Mouse (Mus musculus) intestine, embryonic 16.5 days (tissue): Measurements from ENCODE around the gene Fhit. TPM values are rescaled to one million over a fixed set of nuclear protein-coding genes. Genes with fewer than 3 reads are reported as not detected.

Experiments used
- ATAC-seq: fragments of 200-750 bp; cut with Nextera tagmentation; 2 replicates; pipeline ENCODE4 v1.8.0; 2017; ENCODE audit warnings: moderate TSS enrichment, moderate library complexity
- H3K27ac ChIP-seq: fragments of 300-500 bp; sonication (generic); 2 replicates; pipeline ENCODE4 v1.5.1; 2014; ENCODE audit warnings: mild to moderate bottlenecking, low read length
- H3K27me3 ChIP-seq: fragments of 300-500 bp; sonication (generic); replicated peaks from 2 replicates; pipeline ENCODE4 v1.6.1; 2014; ENCODE audit warnings: low read length, control low read depth, mixed read lengths; ENCODE audit not compliant: control insufficient read depth, insufficient read depth
- H3K36me3 ChIP-seq: fragments of 300-500 bp; sonication (generic); 2 replicates; pipeline ENCODE4 v1.6.1; 2014; ENCODE audit warnings: low read length, control low read depth; ENCODE audit not compliant: control insufficient read depth, insufficient read depth
- H3K4me1 ChIP-seq: fragments of 300-500 bp; sonication (generic); 2 replicates; pipeline ENCODE4 v1.6.1; 2014; ENCODE audit warnings: low read length, control low read depth, mixed read lengths; ENCODE audit not compliant: control insufficient read depth, insufficient read depth
- H3K4me2 ChIP-seq: fragments of 300-500 bp; sonication (generic); 2 replicates; pipeline ENCODE4 v1.6.1; 2014; ENCODE audit warnings: low read depth, low read length, control low read depth
- H3K4me3 ChIP-seq: fragments of 300-500 bp; sonication (generic); 2 replicates; pipeline ENCODE4 v1.5.1; 2014; ENCODE audit warnings: mild to moderate bottlenecking, low read length
- H3K9ac ChIP-seq: fragments of 300-500 bp; sonication (generic); 2 replicates; pipeline ENCODE4 v1.6.1; 2014; ENCODE audit warnings: low read depth, low read length
- H3K9me3 ChIP-seq: fragments of 300-500 bp; sonication (generic); 2 replicates; pipeline ENCODE4 v1.6.1; 2016; ENCODE audit warnings: low read length, control low read depth; ENCODE audit not compliant: control insufficient read depth
- WGBS: fragments of 180-500 bp; shearing (Covaris S2); extraction: QIAGEN DNeasy Blood & Tissue Kit; methylation state at CpG from one replicate; pipeline ENCODE4 v1.1.7; 2014; 5-methylcytosine and 5-hydroxymethylcytosine counted together
- polyA plus RNA-seq: library from polyadenylated mRNA; unstranded; fragments of >200 nt; fragmentation: Nextera tagmentation; extraction: Ambion mirVana; gene quantifications from 2 replicates; pipeline ENCODE4 v1.2.1, GENCODE M21; 2015

The Fhit gene
- polyA plus RNA-seq, 1 experiment from 2014 or later = 14.7 TPM

DNA sequence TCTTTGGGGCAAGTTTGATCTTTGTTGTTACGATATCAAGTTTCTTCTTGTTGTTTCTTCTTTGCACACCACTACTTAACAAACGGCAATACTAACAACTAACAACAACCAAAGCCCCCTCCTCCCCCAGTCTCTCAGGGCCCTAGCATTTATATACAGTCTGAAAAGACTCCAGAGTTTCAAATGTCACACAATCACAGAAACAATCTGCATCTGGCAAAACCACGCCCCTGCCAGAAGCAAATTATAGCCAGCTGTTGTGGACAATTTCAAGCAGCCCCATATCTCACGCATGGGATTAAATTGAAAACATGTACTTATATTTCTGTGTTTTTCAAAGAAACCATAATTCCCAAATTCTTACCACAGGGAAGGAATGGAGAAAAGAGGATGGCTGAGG is 1345.9 kb downstream of the Fhit start:
- WGBS = 70% methylated on average over 4 of the region's 4 CpGs
- H3K27me3 ChIP-seq = no peaks in the 10 kb centered on the region
- no peaks in the 10 kb centered on the region for H3K4me1 ChIP-seq
- no peak overlapping the region for H3K27ac ChIP-seq
- H3K9ac ChIP-seq = no peak overlapping the region
- no peak overlapping the region for H3K4me3 ChIP-seq
- ATAC-seq = no peak
- no peaks in the 10 kb centered on the region for H3K9me3 ChIP-seq
- no peak overlapping the region for H3K4me2 ChIP-seq
- H3K36me3 ChIP-seq = no peaks in the 10 kb centered on the region

GRCm38 (mm10) chr14:9811847-9812321 is 1350.0 kb downstream of the Fhit start:
- Histone ChIP-seq H3K9ac (no peak overlapping the region), H3K4me1 (no peaks in the 10 kb centered on the region), H3K4me3 (no peak overlapping the region), H3K9me3 (no peaks in the 10 kb centered on the region), H3K4me2 (no peak overlapping the region), H3K36me3 (no peaks in the 10 kb centered on the region), H3K27ac (no peak overlapping the region), H3K27me3 (no peaks in the 10 kb centered on the region)
- no peak for ATAC-seq
- 62% methylated on average over 9 of the region's 9 CpGs for WGBS

DNA sequence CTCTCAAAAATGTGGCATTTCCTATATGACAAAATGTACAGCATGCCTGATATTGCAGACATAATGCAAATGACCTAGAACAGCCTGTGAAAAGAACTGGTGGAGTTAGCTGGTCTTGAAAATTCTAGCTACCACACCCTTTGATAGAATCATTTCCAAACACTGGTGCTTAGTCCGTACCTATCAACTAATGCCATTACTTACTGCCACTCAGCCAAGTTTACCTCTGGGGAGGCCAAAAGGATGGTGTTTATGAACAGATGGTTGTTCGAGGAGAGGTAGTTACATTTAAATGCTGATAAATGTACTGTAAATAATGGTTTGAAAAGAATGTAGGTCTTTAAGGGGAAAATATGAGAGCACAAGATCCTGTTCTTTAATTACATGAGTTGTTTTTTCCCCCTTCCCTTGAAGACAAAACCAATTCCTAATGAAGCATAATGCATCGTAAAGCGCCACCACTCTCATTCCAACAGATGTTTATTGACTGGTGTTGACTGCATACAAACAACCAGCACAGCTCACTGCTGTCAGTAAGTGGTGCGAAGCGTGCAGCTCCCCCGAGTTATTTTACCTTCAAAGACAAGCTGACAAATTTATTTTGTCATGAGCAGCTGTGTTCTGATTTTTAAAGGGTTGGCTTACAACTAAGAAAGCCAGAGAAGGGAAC is 1350.5 kb downstream of the Fhit start:
- H3K36me3 ChIP-seq = no peaks in the 10 kb centered on the region
- no peak overlapping the region for H3K27ac ChIP-seq
- no peak overlapping the region for H3K9ac ChIP-seq
- H3K4me1 ChIP-seq = no peaks in the 10 kb centered on the region
- 62% methylated on average over 7 of the region's 7 CpGs for WGBS
- no peak overlapping the region for H3K4me3 ChIP-seq
- H3K4me2 ChIP-seq = no peak overlapping the region
- no peaks in the 10 kb centered on the region for H3K27me3 ChIP-seq
- H3K9me3 ChIP-seq = no peaks in the 10 kb centered on the region
- ATAC-seq = no peak

DNA sequence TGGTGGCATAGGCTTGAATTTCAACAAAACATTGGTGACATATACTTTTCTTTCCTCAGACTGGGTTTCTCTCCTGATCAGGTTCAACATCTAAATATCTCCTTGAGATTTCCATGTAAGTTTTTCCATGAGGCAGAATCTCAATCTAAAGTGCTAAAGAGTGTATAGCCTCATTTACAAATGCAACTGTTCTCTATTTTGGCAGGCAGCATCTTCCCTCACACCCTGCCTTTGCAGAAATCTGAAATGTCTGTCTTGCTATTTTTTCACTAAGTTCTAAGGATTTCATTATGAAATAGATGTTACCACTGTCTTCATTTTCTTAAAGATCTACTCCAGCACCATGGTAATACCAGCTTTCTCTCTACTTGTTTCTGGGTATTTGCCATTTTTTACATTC is 1368.4 kb downstream of the Fhit start:
- Histone ChIP-seq H3K27me3 (no peaks in the 10 kb centered on the region), H3K27ac (no peak overlapping the region), H3K9ac (no peak overlapping the region), H3K4me3 (no peak overlapping the region), H3K4me1 (no peaks in the 10 kb centered on the region), H3K36me3 (no peaks in the 10 kb centered on the region), H3K9me3 (no peaks in the 10 kb centered on the region), H3K4me2 (no peak overlapping the region)
- no peak for ATAC-seq

GRCm38 (mm10) chr14:9788402-9788950 is 1373.4 kb downstream of the Fhit start:
- H3K36me3 ChIP-seq = no peaks in the 10 kb centered on the region
- ATAC-seq = no peak
- H3K9me3 ChIP-seq = no peaks in the 10 kb centered on the region
- H3K27me3 ChIP-seq = no peaks in the 10 kb centered on the region
- no peak overlapping the region for H3K27ac ChIP-seq
- H3K9ac ChIP-seq = no peak overlapping the region
- H3K4me1 ChIP-seq = no peaks in the 10 kb centered on the region
- H3K4me2 ChIP-seq = no peak overlapping the region
- H3K4me3 ChIP-seq = no peak overlapping the region
- WGBS = 45% methylated on average over 3 of the region's 3 CpGs

GRCm38 (mm10) chr14:9787389-9787788 is 1374.4 kb downstream of the Fhit start:
- WGBS = 89% methylated on average over 1 of the region's 1 CpGs
- Histone ChIP-seq H3K27ac (no peak overlapping the region), H3K4me2 (no peak overlapping the region), H3K27me3 (no peaks in the 10 kb centered on the region), H3K4me3 (no peak overlapping the region), H3K9ac (no peak overlapping the region), H3K36me3 (no peaks in the 10 kb centered on the region), H3K9me3 (no peaks in the 10 kb centered on the region), H3K4me1 (no peaks in the 10 kb centered on the region)
- no peak for ATAC-seq

- no peaks in the 10 kb centered on the region for H3K4me1 ChIP-seq
- no peak overlapping the region for H3K9ac ChIP-seq
- no peaks in the 10 kb centered on the region for H3K36me3 ChIP-seq
- ATAC-seq = no peak
- no peak overlapping the region for H3K4me3 ChIP-seq
- no peak overlapping the region for H3K4me2 ChIP-seq
- no peaks in the 10 kb centered on the region for H3K27me3 ChIP-seq
- H3K9me3 ChIP-seq = no peaks in the 10 kb centered on the region
- H3K27ac ChIP-seq = no peak overlapping the region
- WGBS = 35% methylated on average over 1 of the region's 1 CpGs
Observed at GRCm38 (mm10) chr14:9785861-9786260, 1376.0 kb downstream of the Fhit start.

GRCm38 (mm10) chr14:9751341-9751740 is 1410.5 kb downstream of the Fhit start:
- no peak overlapping the region for H3K27ac ChIP-seq
- no peak for ATAC-seq
- WGBS = 84% methylated on average over 4 of the region's 4 CpGs
- H3K9ac ChIP-seq = no peak overlapping the region
- no peaks in the 10 kb centered on the region for H3K9me3 ChIP-seq
- no peaks in the 10 kb centered on the region for H3K4me1 ChIP-seq
- no peak overlapping the region for H3K4me2 ChIP-seq
- no peaks in the 10 kb centered on the region for H3K36me3 ChIP-seq
- no peak overlapping the region for H3K4me3 ChIP-seq
- H3K27me3 ChIP-seq = no peaks in the 10 kb centered on the region

DNA sequence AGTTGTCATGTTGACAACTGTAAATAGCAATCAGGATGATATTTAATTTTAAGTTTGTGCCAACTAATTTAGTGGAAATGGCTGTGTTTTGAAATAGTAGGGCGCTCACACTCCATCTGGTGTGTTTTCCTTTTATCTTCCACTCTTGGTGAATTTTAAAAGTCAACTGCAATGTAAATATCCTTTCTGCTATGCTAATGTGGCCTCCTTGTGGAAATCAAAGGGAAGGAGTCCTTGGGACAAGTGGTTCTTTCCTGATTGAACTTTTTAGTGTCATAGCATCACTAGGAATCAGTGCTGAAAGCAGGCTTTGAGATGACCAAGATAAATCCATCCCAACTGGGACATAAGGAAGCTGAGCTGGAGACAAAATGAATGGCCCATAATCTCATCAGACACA is 1413.1 kb downstream of the Fhit start:
- WGBS = 88% methylated on average over 1 of the region's 1 CpGs
- ATAC-seq = no peak
- Histone ChIP-seq H3K27ac (no peak overlapping the region), H3K36me3 (no peaks in the 10 kb centered on the region), H3K9me3 (no peaks in the 10 kb centered on the region), H3K4me1 (no peaks in the 10 kb centered on the region), H3K4me2 (no peak overlapping the region), H3K4me3 (no peak overlapping the region), H3K9ac (no peak overlapping the region), H3K27me3 (no peaks in the 10 kb centered on the region)
